Mouse (Mus musculus): ENCODE measurements around the gene Agtpbp1.
"Not testable (repeated sequence)": the region's sequence is repeated elsewhere in the genome, so short reads cannot be mapped to it uniquely, and the experiment has no call there.

Gene Agtpbp1

GRCm38 (mm10) chr13:59481484-59481855, 103.6 kb downstream of the Agtpbp1 start:
- DNase-seq (ENCODE audit: low spot score in 2 of 2) = no peak

- no peak for DNase-seq (ENCODE audit: low spot score in 2 of 2)
These were observed 104.2 kb downstream of the Agtpbp1 start for GRCm38 (mm10) chr13:59480599-59481483.

DNA sequence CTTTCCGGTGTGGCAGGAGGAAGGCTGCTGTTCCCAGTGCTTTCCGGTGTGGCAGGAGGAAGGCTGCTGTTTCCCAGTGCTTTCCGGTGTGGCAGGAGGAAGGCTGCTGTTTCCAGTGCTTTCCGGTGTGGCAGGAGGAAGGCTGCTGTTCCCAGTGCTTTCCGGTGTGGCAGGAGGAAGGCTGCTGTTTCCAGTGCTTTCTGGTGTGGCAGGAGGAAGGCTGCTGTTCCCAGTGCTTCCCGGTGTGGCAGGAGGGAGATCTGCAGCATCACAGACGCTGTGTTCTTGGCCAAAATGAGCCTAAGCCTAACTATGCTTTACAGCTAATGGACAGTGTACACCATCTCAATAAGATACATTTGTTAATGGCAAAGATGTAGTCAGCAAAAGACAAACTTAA, 107.1 kb downstream of the Agtpbp1 start:
- not testable (repeated sequence) for DNase-seq (ENCODE audit: low spot score in 2 of 2)

- no peak for DNase-seq (ENCODE audit: low spot score in 2 of 2)
These were observed 107.6 kb downstream of the Agtpbp1 start for GRCm38 (mm10) chr13:59477451-59477850.

DNA sequence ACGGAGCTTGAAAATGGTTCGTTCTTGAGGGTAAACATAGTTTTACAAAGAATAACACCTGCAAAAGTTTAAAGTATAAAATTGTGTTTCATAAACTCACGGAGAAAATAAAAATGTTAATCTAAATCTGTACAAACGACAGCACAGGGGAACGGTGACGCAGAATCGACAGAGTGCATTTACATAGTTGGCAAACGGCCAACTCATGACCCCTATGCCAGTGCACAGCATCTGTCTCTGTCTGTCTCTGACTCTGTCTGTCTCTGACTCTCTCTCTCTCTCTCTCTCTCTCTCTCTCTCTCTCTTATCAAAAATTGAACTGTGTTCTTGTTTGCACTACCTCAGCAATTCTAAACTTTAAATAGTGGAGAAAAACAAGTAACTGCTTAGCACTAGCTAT, 110.1 kb downstream of the Agtpbp1 start:
- DNase-seq (ENCODE audit: low spot score in 2 of 2) = no peak

- no peak for DNase-seq (ENCODE audit: low spot score in 2 of 2)
These were observed 111.7 kb downstream of the Agtpbp1 start for GRCm38 (mm10) chr13:59473341-59473740.

DNA sequence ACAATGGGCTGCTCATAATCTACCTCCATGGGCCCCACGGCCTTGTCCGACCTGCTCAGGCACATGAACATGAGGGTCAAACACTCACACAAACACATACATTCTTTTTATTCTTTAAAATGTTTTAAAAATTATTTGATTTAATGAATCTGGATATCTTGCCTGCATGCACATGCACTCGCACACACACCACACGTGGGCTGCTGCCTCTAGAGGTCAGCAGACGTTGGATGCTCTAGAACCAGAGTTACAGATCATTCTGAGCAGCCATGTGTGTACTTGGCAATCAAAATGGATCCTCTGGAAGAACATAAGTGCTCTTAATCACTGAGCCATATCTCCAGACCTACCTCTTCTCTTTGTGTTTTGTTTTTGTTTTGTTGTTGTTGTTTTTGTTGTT, 112.8 kb downstream of the Agtpbp1 start:
- no peak for DNase-seq (ENCODE audit: low spot score in 2 of 2)

DNA sequence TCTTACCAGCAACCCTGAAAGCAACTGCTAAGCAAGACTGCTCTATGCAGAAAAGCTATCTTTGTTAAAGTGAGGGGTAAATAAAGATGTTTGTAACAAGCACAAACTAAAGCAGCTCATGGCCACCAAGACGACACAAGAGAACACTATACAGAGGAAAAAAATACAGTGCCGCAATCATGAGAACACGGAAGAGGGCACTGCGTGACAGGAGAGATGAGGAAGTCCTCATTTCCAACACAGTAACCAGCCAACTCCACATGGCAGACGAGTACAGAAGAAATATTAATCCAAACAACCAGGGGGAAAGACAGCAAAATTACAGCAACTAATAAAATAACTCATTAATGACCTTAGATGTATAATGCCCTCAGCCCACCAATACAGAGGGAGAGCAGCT, 115.3 kb downstream of the Agtpbp1 start:
- DNase-seq (ENCODE audit: low spot score in 2 of 2) = no peak

DNA sequence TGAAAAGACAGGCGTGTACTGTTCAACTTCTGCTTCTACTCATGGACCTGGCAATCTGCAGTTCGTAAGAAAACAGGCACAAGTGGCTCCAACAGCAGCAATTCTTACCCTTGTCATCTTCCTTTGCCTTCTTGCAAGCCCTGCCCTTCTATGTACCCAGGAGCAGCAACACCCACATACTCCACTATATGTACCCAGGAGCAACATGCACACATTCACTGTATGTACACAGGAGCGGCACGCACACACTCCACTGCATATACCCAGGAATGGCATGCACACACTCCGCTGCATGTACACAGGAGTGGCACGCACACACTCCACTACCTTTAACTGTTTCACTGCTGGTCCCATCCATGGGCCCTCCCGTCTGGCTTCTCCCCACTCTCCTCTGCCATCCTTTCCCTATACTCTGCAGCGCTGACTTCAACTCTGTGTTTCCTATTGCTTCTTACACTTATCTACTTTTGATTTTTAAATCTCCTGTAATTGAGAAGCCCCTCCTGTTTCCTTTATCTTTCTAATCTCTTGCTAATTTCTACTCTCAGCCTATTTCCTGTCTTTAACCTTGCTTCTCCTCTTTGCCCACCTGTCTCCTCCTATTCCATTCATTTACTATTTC, 116.7 kb downstream of the Agtpbp1 start:
- no peak for DNase-seq (ENCODE audit: low spot score in 2 of 2)

GRCm38 (mm10) chr13:59467591-59467990, 117.4 kb downstream of the Agtpbp1 start:
- DNase-seq (ENCODE audit: low spot score in 2 of 2) = no peak

DNA sequence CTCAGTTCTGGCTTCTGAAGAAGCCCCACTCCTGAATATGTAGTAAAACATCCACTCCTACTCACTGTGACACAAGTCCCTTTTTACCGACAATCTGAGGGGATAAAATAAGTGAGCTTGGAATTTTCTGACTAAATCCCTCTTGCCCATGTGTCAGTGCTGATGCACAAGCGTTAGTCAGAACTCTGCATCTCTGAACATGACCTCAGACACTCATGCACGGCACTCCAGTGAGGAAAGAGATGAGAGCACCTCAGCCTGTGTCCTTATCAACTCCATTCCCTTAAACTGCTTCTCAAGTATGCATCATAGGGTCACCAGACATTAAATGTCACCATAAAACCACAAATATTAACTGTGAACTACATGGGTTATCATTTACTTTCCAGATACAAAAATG, 124.1 kb downstream of the Agtpbp1 start:
- DNase-seq (ENCODE audit: low spot score in 2 of 2) = no peak

DNA sequence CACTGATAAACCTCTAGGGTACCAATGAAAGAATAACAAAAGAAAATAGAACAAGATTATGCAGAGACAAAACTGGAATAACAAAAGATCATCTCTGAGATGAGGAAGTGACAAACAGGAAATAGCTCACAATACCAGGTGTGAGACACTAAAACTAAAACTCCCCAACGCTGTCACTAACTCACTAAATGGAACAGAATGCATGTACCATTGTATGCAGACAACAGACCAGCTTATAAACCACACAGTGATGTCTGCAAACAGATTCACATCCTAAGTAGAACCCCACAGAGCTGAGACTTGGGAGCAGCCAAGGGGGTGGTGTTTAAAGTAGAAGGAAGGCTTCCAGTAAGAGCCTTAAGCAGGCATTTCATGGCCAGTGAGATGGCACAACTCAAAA, 128.8 kb downstream of the Agtpbp1 start:
- no peak for DNase-seq (ENCODE audit: low spot score in 2 of 2)

GRCm38 (mm10) chr13:59454001-59454785, 130.8 kb downstream of the Agtpbp1 start:
- no peak for DNase-seq (ENCODE audit: low spot score in 2 of 2)

- DNase-seq (ENCODE audit: low spot score in 2 of 2) = no peak
These were observed 131.4 kb downstream of the Agtpbp1 start for GRCm38 (mm10) chr13:59453582-59453981.

DNA sequence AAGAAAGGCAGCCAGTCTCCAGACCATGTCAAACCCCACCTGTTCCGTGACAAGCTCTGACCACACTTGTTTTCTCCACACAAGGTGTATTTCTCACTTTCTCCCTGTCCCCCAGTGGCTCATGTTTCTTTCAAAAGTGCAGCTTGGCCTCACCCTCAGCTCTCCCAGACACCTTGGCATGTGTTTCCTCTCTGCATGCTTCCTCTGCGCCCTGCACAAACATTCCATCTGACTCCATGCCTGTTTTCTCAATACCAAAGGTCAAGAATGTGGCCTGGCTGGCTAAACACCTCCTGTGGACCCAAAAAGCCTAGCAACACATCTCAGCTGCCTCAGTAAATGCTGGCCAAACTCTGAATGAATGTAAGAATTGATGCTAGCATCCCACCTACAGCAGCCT, 132.0 kb downstream of the Agtpbp1 start:
- no peak for DNase-seq (ENCODE audit: low spot score in 2 of 2)

- DNase-seq (ENCODE audit: low spot score in 2 of 2) = no peak
These were observed 134.2 kb downstream of the Agtpbp1 start for GRCm38 (mm10) chr13:59450840-59451239.

GRCm38 (mm10) chr13:59447130-59447529, 137.9 kb downstream of the Agtpbp1 start:
- no peak for DNase-seq (ENCODE audit: low spot score in 2 of 2)

GRCm38 (mm10) chr13:59445179-59445578, 139.8 kb downstream of the Agtpbp1 start:
- DNase-seq (ENCODE audit: low spot score in 2 of 2) = no peak

DNA sequence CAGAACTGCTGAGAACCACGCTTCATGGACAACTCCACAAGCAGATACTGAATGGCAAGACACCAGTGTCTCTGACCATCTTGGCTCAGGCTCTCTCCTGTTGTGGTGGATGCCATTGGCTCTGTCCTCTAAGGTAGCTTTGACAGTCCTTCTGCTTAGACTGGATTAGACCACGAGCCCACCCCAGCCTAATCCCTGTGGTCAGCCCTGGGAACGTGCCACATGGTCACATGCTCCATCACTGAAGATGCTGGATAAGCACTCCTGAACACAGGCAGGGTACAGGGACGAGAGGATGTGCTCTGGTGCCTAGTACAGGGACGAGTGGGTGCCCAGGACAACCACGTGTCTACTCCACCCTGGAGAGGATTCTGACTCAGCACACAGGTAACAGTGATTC, 140.7 kb downstream of the Agtpbp1 start:
- DNase-seq (ENCODE audit: low spot score in 2 of 2) = no peak

DNA sequence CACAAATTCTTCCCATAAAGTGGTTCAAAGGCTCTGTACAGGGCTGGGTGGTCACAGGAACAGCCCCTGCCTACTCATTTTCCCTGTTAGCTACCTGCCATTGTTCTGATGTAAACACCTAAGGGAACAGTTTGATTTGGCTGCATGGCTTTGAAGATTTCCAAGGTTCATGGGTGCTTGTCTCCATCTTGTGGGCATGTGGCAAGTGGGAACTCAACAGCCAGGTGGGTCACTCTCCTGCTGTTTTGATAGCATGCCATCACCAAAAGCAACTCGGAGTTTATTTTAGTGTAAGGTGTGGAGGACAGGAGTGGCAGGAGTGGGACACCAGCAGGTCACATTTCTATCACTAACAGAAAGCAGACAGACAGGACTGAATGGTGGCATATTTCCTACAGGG, 145.3 kb downstream of the Agtpbp1 start:
- DNase-seq (ENCODE audit: low spot score in 2 of 2) = no peak

DNA sequence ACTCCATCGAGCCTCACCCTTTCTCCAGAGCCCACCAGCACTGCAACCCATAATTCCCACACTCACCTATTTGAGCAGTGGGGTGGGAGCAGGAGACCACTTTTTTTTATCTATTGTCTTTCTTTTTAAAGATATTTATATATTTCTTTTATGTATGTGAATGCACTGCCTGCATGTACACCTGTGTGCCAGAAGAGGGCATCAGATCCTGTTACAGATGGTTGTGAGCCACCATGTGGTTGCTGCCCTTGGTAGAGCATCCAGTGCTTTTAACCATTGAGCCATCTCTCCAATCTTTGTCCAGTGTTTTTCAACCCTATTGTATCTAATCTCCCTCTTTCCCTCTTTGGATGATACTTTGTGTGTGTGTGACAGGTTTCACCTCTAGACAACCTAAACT, 150.5 kb downstream of the Agtpbp1 start:
- no peak for DNase-seq (ENCODE audit: low spot score in 2 of 2)

DNA sequence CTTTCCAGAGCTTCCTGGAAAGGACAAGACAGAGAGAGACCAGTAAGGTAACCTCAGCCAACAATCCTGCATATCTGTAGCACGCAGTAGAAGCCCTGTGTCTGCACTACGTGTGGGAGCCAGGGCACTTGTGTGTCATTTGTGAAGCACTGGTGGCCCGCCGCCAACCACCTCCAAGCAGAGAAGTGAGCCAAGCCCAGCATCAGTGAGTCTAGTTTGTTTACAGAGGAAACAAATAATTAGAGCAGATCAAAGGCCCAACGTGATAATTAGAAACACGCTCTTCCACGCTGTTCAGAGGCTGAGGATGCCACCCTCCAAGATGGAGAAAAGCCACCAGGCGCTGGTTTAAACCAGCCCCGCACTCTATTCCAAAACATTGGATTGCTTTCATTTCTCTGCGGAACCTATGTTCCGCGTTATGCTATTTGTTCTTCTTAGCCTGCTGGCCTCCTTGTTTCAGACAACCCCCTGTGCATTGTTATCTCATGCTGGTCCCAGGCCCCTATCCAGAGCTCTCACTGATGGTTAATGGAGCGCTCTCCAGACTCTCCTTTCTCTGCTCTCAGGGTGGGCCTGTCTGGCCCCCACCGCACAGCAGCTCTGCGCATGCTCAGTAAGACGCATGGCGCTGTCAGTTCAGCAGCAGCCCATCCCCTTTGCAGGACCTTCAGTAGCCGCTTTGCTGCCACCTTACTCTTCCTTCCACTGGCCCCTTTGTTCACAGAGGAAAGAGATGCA, 153.7 kb downstream of the Agtpbp1 start:
- no peak for DNase-seq (ENCODE audit: low spot score in 2 of 2)
